8 mouse cellular contexts compared by ENCODE assay signal in genomic region chr12:91848394-91849044, GRCm38 (mm10). TPM values are rescaled to one million over a fixed set of nuclear protein-coding genes. Genes with fewer than 3 reads are reported as not detected.
A peak's percentile ranks its signal among the peaks of the same experiment; 100 is the strongest.
DNase-seq lines count a peak whose midpoint lies in the region; ATAC-seq and TF ChIP-seq lines count a peak whose summit lies in the region.

No protein-coding gene starts in this region.

- H3K36me3 ChIP-seq in kidney, embryonic 15.5 days, result 0 out of 2 replicates have a peak, but pooled peaks cover 4% of the 10 kb centered on the region
- H3K36me3 ChIP-seq in hindbrain, embryonic 11.5 days (ENCODE audit: control insufficient read depth, insufficient read depth, low read length), result no peaks in the 10 kb centered on the region

- H3K4me1 ChIP-seq in kidney, embryonic 15.5 days, result peaks cover 13% of the 10 kb centered on the region
- H3K4me1 ChIP-seq in bone marrow macrophage, adult 2 months (ENCODE audit: control insufficient read depth, insufficient read depth, low read length), result peaks cover 28% of the 10 kb centered on the region
- 0 out of 2 replicates have a peak, but pooled peaks cover 2% of the 10 kb centered on the region for H3K4me1 ChIP-seq in hindbrain, embryonic 11.5 days (replicated peaks; ENCODE audit: control insufficient read depth, insufficient read depth, low read length)

- DNase-seq in kidney, postnatal 4 days, result no peak
- DNase-seq in hindbrain, embryonic 11.5 days (ENCODE audit: low spot score), result no peak
- peak; percentile 6 for DNase-seq in lung, postnatal 25 days (ENCODE audit: low spot score)
- no peak for DNase-seq in layer of hippocampus, adult 11-12 months (ENCODE audit: low spot score)
- DNase-seq in thymus, adult 18-20 months, result no peak

- peak overlapping the region; percentile 90 for H3K9ac ChIP-seq in kidney, embryonic 15.5 days
- H3K9ac ChIP-seq in hindbrain, embryonic 11.5 days (ENCODE audit: low read depth, low read length), result peak overlapping the region; percentile 87

- no peak for TF ChIP-seq CTCF in bone marrow macrophage, adult 2 months (IDR thresholded peaks at IDR 0.05; ENCODE audit: low read depth, low read length)

- WGBS in kidney, embryonic 15.5 days, result 3% methylated on average over 23 of the region's 33 CpGs
- WGBS in hindbrain, embryonic 11.5 days, result 4% methylated on average over 33 of the region's 33 CpGs

- peak overlapping the region; percentile 94 for H3K4me3 ChIP-seq in kidney, embryonic 15.5 days (replicated peaks)
- H3K4me3 ChIP-seq in bone marrow macrophage, adult 2 months (ENCODE audit: insufficient read depth, low read length), result peak overlapping the region; percentile 81
- peak overlapping the region; percentile 82 for H3K4me3 ChIP-seq in hindbrain, embryonic 11.5 days (ENCODE audit: low read depth, low read length)

- peak; percentile 76 for ATAC-seq in kidney, embryonic 15.5 days (replicated peaks; ENCODE audit: low FRiP score)
- ATAC-seq in hindbrain, embryonic 11.5 days (ENCODE audit: low FRiP score), result peak; percentile 77
- no peak for ATAC-seq in activated CD4-positive, CD25-positive, alpha-beta regulatory T cell, adult 4 months

- no peak for TF ChIP-seq POLR2A in bone marrow macrophage, adult 2 months (IDR thresholded peaks at IDR 0.05; ENCODE audit: borderline replicate concordance, low read depth, low read length)

- H3K27ac ChIP-seq in kidney, embryonic 15.5 days, result peak overlapping the region; percentile 79
- H3K27ac ChIP-seq in bone marrow macrophage, adult 2 months (ENCODE audit: insufficient read depth, low read depth, low read length), result peak overlapping the region; percentile 7; the same call in 1 of the 2 replicates
- peak overlapping the region; percentile 62 for H3K27ac ChIP-seq in hindbrain, embryonic 11.5 days (ENCODE audit: low read depth, low read length)

- H3K4me2 ChIP-seq in kidney, embryonic 15.5 days, result peak overlapping the region; percentile 85
- peak overlapping the region; percentile 82 for H3K4me2 ChIP-seq in hindbrain, embryonic 11.5 days (replicated peaks; ENCODE audit: low read depth, low read length)

- H3K27me3 ChIP-seq in kidney, embryonic 15.5 days, result no peaks in the 10 kb centered on the region
- H3K27me3 ChIP-seq in hindbrain, embryonic 11.5 days (ENCODE audit: control insufficient read depth, insufficient read depth, low read length), result no peaks in the 10 kb centered on the region

- no peaks in the 10 kb centered on the region for H3K9me3 ChIP-seq in kidney, embryonic 15.5 days (replicated peaks)
- H3K9me3 ChIP-seq in hindbrain, embryonic 11.5 days (ENCODE audit: control insufficient read depth, low read length), result no peaks in the 10 kb centered on the region

RNA-seq across cellular contexts. Expression of gene Sel1l, which starts 0.4 kb away (rescaled TPM):
- polyA plus RNA-seq in kidney, embryonic 15.5 days (2015; fragmentation: Nextera tagmentation; extraction: Ambion mirVana), result 86.7 and 92.9 TPM in 2 replicates
- 91.4 and 96.3 TPM in 2 replicates for polyA plus RNA-seq in bone marrow macrophage, adult 2 months (2012; ENCODE audit: insufficient read depth, insufficient read length, missing spikeins)
- 76.3 and 82.7 TPM in 2 replicates for polyA plus RNA-seq in hindbrain, embryonic 11.5 days (2014; fragmentation: Nextera tagmentation; extraction: Ambion mirVana)
- 10 to 100 TPM; 53.1 to 54.0 TPM for polyA plus RNA-seq in activated CD4-positive, CD25-positive, alpha-beta regulatory T cell, adult 4 months (2017; shearing (Covaris generic))

Comparison
In these comparisons a context has a peak if more than half of its experiments do, and no peak if none do; other contexts are left out.
1. H3K27ac ChIP-seq: peak in every context shown above with its lines; median percentile 79 in kidney, embryonic 15.5 days; 62 in hindbrain, embryonic 11.5 days; 7 in bone marrow macrophage, adult 2 months.